Mouse (Mus musculus): ENCODE measurements around the gene Eps8l2. TPM values are rescaled to one million over a fixed set of nuclear protein-coding genes. Genes with fewer than 3 reads are reported as not detected.

The Eps8l2 gene
- polyA plus RNA-seq, 1 experiment, result 1.6 TPM

GRCm38 (mm10) chr7:141331990-141332389, 6.7 kb upstream of the Eps8l2 start:
- DNase-seq (ENCODE audit: low read depth), result no peak
- TF ChIP-seq CTCF (IDR thresholded peaks at IDR 0.05; ENCODE audit: borderline replicate concordance, extremely low read depth, insufficient read depth, insufficient read length) (no peak), POLR2A (IDR thresholded peaks at IDR 0.05; ENCODE audit: borderline replicate concordance, extremely low read depth, insufficient read depth, insufficient read length, poor library complexity, severe bottlenecking) (no peak)

DNA sequence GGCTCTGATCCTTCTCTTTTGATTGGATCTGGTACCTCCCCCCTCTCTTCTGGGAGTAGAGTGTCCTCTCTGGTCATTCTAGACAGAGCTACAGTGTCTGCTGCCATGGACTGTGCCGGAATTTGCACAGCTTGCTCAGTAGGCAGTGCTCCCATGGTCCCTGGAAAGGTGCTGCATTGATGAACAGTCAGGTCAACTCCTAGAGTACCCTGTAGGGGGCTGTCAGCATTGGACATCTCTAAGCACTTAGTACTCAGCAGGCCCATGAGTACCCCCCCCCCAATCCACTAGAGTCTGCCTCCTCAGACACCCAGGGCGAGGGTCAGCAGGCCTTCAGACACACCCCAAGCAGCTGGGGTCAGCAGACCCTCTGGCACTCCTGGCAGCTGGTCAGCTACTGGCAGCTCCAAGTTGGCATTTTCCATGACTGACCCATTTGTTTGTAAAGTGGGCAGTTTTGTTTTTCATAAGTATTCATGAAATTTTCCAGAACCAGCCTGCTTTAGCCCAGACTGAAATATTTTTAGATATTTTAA, 3.6 kb upstream of the Eps8l2 start:
- DNase-seq (ENCODE audit: low read depth), result no peak
- no peak for TF ChIP-seq POLR2A (IDR thresholded peaks at IDR 0.05; ENCODE audit: borderline replicate concordance, extremely low read depth, insufficient read depth, insufficient read length, poor library complexity, severe bottlenecking)

DNA sequence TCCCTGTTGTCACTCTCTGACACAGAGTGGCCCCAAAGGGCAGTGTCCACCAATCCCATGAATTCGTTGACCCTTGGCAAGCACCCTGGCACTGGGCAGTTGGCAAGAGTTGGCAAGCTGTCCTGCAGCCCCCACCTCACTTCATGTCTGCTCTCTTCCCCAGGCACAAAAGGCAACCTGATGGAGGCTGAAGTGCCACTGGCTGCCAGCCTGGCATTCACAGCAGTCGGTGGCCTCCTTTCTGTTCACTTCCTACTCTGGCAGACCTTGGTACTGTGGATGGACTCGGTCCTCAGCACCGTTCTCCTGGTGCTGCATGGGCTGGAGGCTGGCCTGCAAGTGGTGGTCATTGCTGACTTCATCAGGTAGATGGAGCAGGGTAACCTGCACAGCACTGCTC, 3.0 kb upstream of the Eps8l2 start:
- DNase-seq (ENCODE audit: low read depth), result no peak
- TF ChIP-seq CTCF (IDR thresholded peaks at IDR 0.05; ENCODE audit: borderline replicate concordance, extremely low read depth, insufficient read depth, insufficient read length), result no peak
- TF ChIP-seq POLR2A (IDR thresholded peaks at IDR 0.05; ENCODE audit: borderline replicate concordance, extremely low read depth, insufficient read depth, insufficient read length, poor library complexity, severe bottlenecking), result no peak

GRCm38 (mm10) chr7:141336296-141336695, 2.4 kb upstream of the Eps8l2 start:
- no peak for DNase-seq (ENCODE audit: low read depth)
- TF ChIP-seq POLR2A (IDR thresholded peaks at IDR 0.05; ENCODE audit: borderline replicate concordance, extremely low read depth, insufficient read depth, insufficient read length, poor library complexity, severe bottlenecking) (no peak), CTCF (IDR thresholded peaks at IDR 0.05; ENCODE audit: borderline replicate concordance, extremely low read depth, insufficient read depth, insufficient read length) (no peak)

GRCm38 (mm10) chr7:141337716-141338416, 814 bp upstream of the Eps8l2 start:
- DNase-seq (ENCODE audit: low read depth), result no peak
- TF ChIP-seq CTCF (IDR thresholded peaks at IDR 0.05; ENCODE audit: borderline replicate concordance, extremely low read depth, insufficient read depth, insufficient read length) (no peak), POLR2A (IDR thresholded peaks at IDR 0.05; ENCODE audit: borderline replicate concordance, extremely low read depth, insufficient read depth, insufficient read length, poor library complexity, severe bottlenecking) (no peak)

DNA sequence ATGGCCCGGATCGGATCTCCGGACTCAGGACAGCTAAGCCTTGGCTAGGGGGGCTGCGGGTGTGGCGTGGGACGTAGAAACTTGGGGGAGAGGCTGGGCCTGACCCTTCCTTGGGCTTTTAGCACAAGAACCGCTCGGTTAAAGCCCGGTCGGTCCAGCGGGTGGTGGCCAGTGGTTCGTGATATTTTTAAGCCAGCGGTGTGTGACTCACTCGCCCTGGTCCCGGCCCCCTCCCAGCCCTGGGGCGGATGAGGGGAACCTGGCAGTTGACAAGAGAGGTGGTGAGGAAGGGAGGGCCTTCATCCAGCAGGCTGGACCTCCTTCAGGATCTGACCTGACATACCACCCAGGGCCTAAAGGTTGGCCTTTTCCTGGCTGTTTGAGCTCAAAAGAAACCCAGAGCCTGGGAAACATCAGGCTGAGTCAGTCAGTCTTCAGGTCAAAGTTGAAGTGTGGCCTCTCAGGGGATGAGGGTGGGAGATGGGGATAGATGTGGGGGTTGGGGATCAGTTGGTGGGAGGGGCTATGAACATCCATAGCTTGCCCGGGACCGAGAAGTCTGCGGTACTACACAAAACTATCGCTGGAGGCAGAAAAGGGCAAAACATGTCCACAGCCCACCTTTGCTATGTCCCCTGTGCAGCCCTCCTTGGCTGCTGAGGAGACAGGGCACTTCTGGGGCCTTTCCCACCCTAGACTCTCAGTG, 688 bp downstream of the Eps8l2 start:
- DNase-seq (ENCODE audit: low read depth), result no peak
- TF ChIP-seq POLR2A (IDR thresholded peaks at IDR 0.05; ENCODE audit: borderline replicate concordance, extremely low read depth, insufficient read depth, insufficient read length, poor library complexity, severe bottlenecking), result no peak
- no peak for TF ChIP-seq CTCF (IDR thresholded peaks at IDR 0.05; ENCODE audit: borderline replicate concordance, extremely low read depth, insufficient read depth, insufficient read length)

- no peak for DNase-seq (ENCODE audit: low read depth)
- no peak for TF ChIP-seq CTCF (IDR thresholded peaks at IDR 0.05; ENCODE audit: borderline replicate concordance, extremely low read depth, insufficient read depth, insufficient read length)
- TF ChIP-seq POLR2A (IDR thresholded peaks at IDR 0.05; ENCODE audit: borderline replicate concordance, extremely low read depth, insufficient read depth, insufficient read length, poor library complexity, severe bottlenecking), result no peak
Observed at GRCm38 (mm10) chr7:141340023-141340422, 1.3 kb downstream of the Eps8l2 start.

DNA sequence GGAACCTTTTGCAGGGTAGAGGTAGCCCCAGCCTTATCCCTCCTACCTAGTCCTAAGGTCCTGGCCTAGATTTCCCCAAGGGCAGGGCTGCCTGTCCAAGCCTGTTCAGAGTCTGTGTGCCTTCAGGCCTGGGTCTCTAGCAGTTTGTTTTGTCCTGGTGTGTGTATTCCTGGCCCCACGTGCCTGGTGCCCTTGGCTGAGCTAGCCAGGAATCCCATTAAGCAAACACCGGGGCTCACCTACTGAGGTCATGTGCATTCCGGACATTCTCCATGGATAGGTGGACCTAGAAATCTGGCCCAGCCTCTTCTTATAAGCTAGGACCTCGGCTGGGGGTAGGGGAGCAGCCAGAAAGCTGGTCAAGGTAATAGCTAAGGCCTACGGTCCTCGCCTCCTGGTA, 1.8 kb downstream of the Eps8l2 start:
- TF ChIP-seq POLR2A (IDR thresholded peaks at IDR 0.05; ENCODE audit: borderline replicate concordance, extremely low read depth, insufficient read depth, insufficient read length, poor library complexity, severe bottlenecking) (no peak), CTCF (IDR thresholded peaks at IDR 0.05; ENCODE audit: borderline replicate concordance, extremely low read depth, insufficient read depth, insufficient read length) (no peak)
- DNase-seq (ENCODE audit: low read depth), result no peak

DNA sequence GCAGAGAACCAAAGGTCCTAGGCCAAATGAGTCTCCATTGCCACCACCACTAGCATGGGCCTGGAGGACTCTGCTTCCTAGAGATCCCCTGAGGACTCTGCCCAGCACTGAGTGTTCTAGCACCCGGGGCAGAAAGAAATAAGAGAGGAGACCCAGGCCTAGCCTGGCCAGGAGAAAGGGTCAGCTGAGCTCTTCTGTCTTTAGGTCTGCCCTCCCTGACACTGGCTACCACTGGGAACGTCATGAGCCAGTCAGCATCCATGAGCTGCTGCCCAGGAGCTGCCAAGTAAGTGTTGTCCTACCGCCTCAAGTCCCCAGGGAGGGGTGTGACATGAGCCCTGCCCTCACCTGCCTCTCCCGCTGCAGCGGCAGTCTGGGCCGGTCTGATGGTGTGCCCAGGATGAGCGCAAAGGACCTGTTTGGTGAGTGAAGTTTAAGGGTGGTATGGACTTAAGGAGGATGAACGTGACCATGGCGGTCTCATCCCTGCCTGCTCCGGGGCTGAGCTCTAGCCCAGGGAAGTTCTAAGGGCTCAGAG, 3.1 kb downstream of the Eps8l2 start:
- DNase-seq (ENCODE audit: low read depth), result no peak
- no peak for TF ChIP-seq CTCF (IDR thresholded peaks at IDR 0.05; ENCODE audit: borderline replicate concordance, extremely low read depth, insufficient read depth, insufficient read length)
- no peak for TF ChIP-seq POLR2A (IDR thresholded peaks at IDR 0.05; ENCODE audit: borderline replicate concordance, extremely low read depth, insufficient read depth, insufficient read length, poor library complexity, severe bottlenecking)

DNA sequence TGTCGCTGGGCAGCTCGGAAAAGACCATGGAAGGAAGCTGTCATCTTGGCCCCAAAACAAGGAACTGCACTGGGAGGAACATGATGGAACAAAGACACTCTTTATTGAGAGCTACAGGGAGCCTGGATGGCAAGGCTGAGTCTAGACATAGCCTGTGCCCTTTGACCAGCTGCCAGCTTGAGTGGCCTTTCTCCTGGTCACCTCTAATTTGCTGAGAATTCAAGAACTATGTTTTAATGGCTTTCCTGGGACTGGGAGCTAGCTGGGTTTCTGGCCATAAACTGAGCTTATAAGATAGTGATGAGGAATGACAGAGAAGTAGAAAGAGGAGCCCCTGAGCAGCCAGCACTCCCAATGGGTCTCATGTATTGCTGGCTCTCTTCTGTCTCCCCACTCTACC, 4.5 kb downstream of the Eps8l2 start:
- TF ChIP-seq CTCF (IDR thresholded peaks at IDR 0.05; ENCODE audit: borderline replicate concordance, extremely low read depth, insufficient read depth, insufficient read length), result no peak
- TF ChIP-seq POLR2A (IDR thresholded peaks at IDR 0.05; ENCODE audit: borderline replicate concordance, extremely low read depth, insufficient read depth, insufficient read length, poor library complexity, severe bottlenecking), result no peak

DNA sequence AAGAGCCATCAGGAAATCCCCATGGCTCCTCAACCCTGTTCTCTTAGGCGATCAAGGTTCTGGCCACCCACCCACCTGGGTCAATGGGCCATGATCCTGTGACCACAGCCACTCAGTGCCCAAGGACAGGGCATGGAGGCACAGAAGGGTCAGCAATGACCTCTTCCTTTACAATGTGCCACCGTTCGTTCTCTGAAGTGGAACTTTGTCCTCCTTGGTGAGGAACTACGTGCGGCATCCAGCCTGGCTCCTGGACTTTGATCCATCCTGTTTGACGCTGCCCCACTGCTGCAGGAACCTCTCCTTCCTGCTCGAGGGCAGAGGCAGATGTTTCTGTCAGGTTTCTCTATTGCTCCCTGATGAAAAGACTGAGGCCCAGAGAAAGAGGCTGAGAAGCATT, 5.0 kb downstream of the Eps8l2 start:
- no peak for DNase-seq (ENCODE audit: low read depth)
- TF ChIP-seq CTCF (IDR thresholded peaks at IDR 0.05; ENCODE audit: borderline replicate concordance, extremely low read depth, insufficient read depth, insufficient read length) (no peak), POLR2A (IDR thresholded peaks at IDR 0.05; ENCODE audit: borderline replicate concordance, extremely low read depth, insufficient read depth, insufficient read length, poor library complexity, severe bottlenecking) (no peak)

More for the DNA sequence above, 4.5 kb downstream of the Eps8l2 start:
- DNase-seq (ENCODE audit: low read depth), result no peak

Data from brain, embryonic 14.5 days (tissue).